Mouse (Mus musculus) embryo, embryonic 11.5 days (tissue): ENCODE measurements at regions not wholly inside any gene's neighbourhood (a gene's known extent, or its start where the extent isn't known, plus 50 kb on each side); places are given as distances from the start of the nearest gene placed in this dataset.

ENCODE experiments used
- DNase-seq: peaks from one replicate; pipeline ENCODE4 v3.0.0-alpha.2; 2012; ENCODE audit warnings: low read depth, low spot score

DNA sequence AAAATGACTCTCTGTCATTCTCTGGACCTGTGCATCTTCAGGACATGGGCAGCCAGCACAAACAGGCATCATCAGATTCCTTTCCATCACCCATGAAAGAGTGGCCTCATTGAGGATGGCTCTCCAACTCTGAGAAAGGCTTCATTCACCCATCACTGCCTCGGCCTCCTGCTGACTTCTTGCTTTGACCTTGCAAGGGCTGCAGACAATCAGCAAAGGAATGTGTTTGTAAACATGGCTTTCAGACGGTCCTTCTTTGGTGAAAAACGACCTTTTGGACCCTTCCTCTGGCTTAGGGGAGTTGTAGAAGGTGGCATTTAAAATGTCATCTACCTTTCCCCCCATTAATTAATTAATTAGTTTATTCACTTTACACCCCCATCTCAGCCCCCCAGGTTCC lies 134.3 kb downstream of the Moxd1 start:
- no peak for DNase-seq

DNA sequence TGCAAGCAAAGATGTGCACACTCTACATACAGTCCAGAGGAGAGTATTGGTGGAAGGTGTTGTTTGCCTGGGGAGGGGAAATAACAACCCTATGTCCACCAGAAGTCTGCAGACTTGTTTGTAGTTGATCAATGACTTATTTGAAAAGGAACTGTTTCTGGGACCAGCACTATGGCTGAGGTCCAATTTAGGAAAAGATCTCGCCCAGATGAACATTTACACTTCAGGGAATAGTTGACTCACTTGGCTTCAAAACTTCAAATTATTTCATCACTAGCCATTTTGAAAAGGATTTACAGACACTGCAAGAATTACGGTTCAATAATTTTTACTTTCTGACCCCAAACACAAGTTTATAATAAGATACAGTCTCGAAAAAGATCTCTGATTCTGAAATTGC lies 138.1 kb downstream of the Moxd1 start:
- no peak for DNase-seq

DNA sequence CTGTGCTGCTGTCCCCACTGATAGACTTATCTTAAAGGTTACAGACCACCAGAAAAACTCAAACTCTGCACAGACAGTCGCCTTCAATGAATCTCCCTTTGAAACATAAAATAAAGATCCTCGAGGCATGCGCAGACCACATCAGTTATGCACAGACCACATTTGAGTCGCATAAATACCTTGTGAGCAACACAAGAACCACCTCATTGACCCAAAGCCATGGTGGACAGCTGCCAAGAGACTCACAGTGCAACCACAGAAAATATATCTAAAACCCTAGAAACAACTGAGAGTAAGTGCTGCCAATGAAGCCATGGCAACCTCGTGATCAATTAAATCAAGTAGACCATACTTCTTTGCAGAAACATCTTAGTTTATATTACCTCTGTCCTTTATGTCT lies 142.1 kb downstream of the Moxd1 start:
- DNase-seq, result no peak

DNA sequence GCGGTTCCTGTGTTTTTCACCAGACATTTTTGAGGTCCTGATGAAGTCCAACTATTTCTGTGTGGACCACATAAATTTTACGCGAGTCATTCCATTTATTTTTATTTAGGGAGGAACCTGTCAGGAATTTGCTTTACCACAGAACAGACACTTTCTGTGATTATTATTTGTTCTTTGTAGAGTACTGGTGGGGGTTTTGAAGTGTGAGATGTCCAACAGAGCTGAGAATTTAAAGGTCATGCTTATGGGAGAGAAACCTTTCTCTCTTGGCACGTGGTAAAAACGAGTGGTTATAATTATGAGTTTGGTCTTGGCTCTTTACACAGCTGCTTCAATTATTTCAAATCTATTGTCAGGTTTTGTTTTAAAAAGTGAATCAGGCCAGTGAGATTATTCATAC lies 143.7 kb downstream of the Moxd1 start:
- no peak for DNase-seq

DNA sequence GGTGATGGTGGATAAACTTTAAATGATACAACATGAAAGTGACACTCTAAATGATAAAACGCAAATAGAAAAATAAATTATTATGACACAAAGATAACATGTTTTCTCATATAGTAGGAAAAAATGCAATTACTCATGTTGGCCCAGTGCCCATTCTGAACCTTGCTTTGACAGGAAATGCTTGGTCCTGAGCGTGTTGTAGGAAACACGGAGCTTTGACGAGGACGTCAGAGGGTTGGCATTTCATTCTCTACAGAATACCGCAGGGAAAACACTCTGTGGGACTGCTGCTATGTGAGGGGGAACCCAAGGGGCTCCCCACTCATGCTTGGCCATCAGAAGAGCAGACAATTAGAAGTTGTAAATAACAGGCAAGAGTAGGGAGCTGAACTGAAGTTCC lies 150.6 kb downstream of the Moxd1 start:
- no peak for DNase-seq

DNA sequence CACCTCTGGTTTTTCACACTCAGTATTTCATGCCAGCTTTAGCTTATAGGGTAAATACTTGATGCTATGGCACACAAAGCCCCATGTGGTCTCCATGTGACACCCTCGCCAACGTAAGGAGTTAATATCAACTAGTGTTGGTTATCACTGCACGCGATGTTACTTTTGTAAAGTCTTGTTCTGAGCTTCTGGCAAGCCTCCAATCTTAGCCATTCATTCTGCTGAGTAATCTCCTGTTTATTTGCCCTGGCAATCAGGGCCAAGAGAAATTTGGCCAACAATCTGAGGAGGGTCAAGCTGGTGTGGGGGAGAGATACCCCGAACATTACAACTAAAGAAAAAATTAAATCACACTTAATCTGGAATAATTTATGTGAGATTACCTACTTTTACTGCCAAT lies 156.0 kb downstream of the Moxd1 start:
- DNase-seq, result no peak

DNA sequence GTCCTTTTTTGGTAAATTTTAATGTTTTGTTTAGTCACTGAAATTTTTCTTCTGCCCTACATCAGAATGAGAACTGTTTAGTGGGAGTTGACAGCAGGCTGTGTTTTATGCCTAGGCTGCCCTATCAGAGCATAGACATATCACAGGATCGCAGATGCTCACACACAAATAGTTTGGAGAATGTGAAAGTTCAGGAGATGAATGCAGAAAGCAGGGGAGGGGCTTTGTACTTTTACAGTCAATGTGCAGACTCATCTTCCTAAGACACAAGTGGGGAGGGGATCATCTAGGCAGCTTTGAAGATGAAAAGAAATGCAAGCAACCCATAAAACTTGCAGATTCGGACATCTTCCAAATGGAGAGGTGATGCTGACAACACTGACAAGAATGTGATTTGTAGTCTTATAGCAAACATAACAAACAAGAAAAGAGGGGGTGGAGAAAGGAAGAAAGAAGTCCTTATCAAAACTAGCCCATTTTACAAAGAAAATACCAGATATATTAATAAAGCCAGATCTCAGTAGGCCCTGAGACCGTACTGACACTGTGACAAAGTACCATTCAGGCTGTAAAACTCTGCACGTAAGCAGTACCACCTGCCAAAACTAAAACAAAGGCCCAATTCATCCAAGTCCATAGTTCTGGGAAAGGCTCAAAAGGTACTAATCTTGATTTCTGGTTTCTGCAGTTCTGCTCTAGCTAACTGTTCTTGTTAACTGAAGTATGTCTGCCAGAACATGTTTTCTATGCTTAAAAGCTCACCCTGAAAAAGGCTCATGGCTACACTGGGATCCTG lies 157.4 kb downstream of the Moxd1 start:
- no peak for DNase-seq

DNA sequence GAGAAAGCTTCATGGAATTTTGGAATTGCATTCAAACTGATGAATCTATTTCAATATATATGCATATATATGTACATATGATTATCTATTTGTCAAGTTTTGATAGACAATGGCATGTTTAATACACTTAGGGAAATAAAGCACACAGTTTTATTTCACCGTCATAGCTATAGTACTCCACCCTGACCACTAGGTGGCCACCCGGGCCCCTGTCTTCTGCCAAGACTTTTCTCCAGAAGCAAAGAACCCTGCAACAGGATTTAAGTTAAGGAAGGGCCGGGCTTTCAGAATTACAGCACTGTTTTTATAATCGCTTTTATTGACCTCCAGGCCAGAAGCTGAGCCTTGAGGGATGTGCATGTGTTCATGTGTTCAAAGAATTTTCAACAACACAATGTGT lies 158.6 kb downstream of the Moxd1 start:
- DNase-seq, result peak; percentile 14

DNA sequence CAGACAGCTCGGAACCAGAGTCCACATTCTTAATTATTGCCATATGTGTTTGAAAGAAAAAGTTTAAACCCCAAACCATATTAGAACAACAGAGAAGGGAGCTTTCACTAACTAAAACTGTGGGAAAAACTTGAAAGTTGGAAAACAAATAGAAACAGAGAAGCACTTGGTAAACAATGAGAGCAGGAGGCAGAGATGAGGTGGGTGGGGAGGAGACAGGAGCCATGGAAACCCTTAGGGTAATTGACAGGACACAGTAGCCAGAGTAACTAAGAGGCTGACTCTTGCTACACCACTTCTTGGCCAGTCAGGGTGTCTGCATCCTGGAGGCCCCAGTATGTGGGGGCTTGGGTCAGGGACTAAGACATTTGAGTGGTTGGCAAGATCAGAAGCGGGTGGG lies 160.7 kb downstream of the Moxd1 start:
- DNase-seq, result no peak

DNA sequence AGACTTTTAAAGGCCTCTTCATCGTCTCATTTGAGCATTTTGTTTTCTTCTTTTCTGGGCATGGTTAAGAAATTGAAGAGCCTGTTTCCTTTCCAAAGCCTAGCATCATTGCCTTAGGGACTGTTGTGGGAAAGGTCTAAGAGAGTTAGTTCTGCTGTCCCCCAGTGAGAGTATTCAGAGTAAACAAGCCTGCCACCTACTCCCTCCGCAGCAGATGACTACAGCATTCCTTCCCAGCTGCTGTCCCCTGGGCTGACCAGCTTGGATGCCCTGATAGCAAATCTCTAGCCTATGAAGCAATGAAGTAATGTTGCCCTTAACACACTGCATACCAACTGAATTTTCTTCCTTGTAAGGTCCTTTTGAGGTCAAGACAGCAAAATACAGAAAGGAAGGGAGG lies 164.9 kb downstream of the Moxd1 start:
- DNase-seq, result no peak

DNA sequence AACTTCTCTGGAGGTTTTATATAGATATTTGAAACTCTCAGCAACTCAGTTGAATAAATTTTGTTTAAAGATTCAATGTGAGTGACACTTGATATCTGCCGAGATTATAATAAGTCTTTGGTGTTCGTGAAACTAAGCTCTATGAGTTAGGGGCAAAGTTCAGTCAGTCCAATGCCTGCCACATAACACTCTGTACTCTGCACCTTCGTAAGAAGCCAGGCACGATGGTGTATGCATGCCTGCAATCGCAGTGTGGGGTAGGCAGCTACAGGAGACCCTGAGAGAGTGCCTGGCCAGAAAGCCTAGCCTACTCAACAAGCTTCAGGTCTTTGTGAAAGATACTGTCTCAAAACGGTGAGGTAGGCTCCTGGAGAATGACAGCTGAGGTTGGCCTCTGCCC lies 167.7 kb downstream of the Moxd1 start:
- no peak for DNase-seq

DNA sequence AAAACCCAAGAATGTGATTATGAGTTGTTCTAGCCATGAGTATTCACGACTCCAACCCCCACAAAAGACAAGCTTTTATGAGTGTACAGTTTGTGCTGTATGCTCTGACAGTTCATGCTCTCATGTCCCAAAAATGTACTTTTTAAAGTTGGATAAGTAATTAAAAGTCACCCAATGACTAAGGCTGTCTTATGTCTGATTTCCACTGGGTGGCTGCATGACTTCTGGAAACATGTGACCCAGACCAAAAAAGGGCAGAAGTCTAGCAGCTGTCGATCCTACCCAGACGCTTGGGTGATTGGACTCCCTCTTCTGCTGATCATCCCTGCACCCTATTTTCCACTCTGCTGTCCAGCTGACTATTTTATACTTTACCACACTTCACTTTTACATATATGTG lies 168.7 kb downstream of the Moxd1 start:
- no peak for DNase-seq

DNA sequence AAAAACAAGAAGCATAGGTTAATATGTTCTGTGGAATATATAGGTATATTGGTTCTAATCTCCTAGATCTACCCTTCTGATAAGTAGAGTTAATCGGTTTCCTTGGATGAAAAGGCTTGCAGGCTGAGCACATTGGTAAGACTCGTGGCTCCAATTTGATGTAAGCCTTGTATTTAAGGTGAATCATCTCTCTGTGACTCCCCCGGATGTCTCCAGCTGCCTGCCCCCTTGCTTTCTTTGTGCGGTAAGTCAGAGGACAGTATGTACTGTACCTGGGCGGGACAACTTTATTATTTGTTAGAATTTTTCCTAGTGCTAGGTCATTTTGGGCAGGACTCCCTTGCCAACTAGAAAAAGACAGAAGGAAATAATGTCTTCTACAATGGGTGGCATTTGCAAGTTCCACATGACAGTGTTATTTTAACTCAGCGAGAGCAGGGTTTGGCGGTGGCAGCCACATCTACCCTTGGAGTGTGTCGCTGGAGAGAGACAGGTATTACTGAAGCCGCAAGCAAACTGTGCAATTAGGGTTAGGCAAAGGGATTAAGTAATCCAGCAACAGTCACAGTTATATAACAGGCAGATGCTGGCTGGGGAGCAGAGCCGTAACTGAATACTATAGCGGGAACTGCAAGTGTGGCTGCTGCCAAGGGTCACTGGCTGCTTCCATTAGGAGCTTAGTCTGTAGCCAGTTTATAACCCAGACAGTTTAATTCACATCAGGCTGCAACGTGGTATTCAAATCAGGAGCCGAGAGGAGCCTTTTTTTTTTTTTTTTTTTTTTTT lies 172.9 kb downstream of the Moxd1 start:
- no peak for DNase-seq

DNA sequence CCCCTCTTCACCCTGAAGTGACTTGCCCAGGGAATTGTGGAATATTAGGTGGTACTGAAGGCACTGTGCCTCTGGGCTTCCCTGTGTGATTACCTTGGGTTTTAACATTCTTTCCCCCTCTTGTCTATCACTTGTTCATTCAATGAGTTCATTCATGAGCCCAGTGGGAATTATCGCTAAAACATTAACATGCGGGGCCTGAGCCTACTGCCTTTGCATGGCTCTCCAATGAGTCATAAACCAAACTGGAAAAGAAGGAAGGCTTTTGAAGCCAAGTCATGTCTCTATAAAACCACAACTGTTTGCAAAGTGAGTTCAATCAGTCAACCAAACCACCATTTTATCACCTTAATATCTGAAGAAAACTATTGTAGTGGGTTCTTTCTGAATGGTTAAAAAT lies 173.8 kb downstream of the Moxd1 start:
- DNase-seq, result no peak

DNA sequence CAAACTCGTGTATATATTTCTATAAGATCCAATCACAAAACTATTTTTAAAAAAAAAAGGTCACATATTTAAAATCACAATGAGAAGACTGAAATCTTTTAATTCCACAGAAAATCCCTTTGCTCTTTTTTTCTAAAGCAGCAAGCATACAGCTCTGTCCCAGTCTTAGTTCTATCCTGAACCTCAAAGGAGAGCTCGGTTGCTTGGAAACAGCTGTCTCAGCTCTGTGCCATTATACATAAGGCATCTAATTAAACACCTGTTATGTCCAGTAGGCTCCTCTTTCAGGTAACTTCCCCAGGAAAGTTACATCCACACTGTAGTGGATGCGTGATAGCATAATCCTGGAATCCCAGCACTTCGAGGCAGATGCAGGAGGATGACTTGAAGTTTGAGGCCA lies 181.5 kb downstream of the Moxd1 start:
- DNase-seq, result no peak

DNA sequence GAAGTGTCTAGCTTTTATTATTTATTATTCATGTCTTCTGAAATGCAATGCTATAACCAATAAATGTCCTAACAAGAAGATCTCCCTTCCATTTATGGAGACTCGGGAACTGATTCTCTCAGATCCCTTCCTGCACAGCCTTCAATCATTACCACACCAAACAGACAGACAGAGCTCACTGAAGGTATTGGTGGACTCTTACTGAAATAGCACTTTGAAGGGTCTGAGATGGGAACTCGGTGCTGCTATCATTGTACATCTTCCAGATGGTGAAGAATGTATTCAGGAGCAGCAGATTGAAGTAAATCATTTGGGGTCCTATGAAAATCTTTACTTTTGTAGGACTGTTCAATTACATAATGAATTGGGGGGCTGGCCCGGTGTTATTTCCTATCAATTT lies 183.6 kb downstream of the Moxd1 start:
- no peak for DNase-seq

DNA sequence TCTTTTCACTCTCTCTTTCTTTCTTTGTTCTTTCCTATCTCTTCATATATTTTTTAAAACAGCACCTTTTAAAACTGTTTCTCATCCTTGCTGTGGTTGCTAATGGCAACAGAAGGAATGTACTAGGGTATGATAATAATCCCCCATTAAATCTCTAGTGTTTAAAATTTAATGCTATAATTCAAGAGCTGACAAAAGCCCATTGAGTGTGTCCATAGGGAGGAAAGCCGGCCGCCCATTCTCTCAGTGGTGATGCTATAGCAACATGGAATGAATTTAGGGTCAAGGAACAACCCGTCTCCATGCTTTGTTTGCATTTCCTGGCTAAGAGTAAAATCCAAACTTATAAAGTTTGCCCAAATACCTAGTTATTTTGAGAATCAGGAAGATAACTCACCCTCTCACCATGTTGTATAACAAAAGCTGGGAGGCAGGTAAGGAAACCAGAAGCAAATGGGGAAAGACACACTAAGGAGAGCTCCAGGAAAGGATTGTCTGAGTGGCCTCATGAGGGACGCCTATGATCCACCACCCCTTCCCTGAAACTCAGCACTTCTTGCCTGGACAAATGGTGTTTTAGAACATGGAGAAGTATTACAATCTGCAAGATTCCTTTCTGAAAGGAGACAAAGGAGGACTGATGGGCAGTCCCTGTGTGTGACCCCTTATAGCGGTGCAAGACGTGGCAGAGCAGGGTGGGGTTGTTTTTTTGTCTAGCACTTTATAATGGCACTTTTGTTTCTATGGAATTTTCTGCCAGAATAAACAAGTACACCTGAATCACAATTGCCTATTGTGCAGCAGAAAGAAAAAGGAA lies 184.3 kb downstream of the Moxd1 start:
- DNase-seq, result no peak

DNA sequence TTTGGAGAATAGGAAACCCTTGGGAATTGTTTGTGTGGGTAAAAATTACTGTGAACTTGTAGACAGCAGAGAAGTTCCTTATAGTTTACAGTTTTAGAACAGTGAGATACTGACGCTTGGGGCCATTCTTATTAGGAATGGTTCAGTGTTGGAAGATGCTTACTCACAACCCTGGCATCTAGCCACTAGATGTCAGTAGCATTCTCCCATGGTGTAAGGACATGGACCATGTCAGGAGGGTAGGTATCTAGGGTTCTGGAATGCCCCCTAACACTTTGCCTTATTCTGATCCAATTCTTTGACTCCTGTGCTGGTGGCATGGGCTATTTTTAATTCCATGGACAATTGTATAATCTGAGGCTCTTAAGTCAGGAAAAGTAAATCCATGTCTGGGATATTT lies 185.3 kb upstream of the Ccn2 start:
- DNase-seq, result peak; percentile 26

DNA sequence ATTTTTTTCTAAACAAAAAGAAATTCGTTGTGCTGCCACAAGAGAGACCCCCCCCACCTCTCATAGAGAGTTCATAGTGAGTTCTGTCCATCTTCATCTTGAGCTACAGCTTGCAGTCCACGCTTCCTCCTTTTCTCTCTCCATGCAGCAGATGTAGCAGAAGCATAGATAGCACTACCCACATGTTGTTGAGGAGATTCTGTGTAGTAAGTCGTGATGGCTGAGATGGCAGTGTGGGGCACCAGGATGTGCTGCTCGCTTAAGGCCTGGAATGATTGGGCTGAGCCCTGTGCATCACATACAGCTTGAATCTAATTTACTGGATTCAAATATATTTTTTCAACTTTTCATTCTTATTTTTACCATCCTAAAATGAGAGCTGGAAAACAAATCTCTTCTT lies 184.4 kb upstream of the Ccn2 start:
- DNase-seq, result no peak

DNA sequence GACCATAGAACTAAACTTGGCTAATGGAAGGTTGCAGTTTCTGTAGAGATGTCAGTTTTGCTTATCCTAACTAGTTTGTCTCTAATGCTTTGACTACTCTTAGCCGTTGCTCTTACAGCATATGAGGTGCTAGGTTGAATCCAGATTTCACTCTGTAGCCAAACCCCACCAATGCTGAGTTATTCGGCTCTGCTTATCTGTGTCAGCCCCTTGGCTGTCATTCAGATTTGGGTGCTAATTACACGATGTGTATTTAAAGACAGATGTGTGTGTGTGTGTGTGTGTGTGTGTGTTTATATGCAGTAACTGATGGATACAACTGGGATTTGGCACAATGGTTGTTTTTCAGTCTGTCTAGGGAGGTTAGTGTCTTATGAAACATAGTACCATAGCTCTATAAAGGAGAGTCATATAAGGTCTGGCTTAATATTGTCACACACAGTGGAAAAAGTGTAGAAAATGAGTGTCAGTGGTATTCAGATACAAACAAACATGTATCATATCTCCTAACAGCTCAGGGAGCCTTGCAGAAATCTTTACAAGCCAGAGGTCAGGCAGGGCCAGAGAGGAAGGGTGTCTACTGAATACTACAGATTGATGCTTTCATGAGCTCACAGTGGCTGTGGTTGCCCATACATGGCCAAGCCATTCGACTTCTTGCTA lies 172.6 kb upstream of the Ccn2 start:
- no peak for DNase-seq

DNA sequence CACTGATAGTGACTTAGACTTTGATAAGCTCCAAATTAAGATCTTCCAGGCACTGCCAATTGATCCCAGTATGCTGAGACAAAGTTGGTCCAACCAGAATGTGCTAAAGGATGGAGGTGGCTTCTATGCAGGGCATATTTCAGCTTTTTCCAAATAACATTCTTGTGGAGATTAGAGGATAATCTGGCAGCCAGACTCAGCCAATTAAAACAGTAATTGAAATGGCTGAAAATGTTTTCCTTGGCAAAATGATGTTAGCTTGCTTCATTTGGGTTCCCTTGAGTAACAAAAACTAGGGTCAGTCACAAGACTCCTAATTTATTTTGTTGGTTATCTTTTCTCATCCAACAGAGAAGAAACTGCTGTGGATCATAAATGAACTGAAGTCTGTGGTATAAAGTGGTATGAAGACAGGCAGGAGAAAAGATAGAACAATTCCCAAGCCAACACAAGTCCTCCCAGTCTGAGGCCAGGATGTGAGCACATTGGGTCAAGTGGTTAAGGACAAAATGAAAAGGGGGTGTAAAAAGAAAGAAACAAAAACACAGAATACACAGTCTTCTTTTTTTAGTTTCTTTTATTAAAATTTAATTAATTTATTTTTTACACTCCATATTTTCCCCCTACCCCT lies 161.4 kb upstream of the Ccn2 start:
- DNase-seq, result no peak
